Mouse (Mus musculus): ENCODE measurements around the gene Fgfr2. TPM values are rescaled to one million over a fixed set of nuclear protein-coding genes. Genes with fewer than 3 reads are reported as not detected.
A peak's percentile ranks its signal among the peaks of the same experiment; 100 is the strongest.

The Fgfr2 gene
- polyA plus RNA-seq, 1 experiment from 2014 or later: 17.2 TPM

GRCm38 (mm10) chr7:132398487-132398886 is 724.7 kb downstream of the Fgfr2 start:
- WGBS: 71% methylated on average over 3 of the region's 3 CpGs
- no peaks in the 10 kb centered on the region for H3K27me3 ChIP-seq
- no peak for ATAC-seq (replicated peaks; ENCODE audit: insufficient number of reproducible peaks, insufficient read depth, low FRiP score, low read depth)
- no peaks in the 10 kb centered on the region for H3K9me3 ChIP-seq (replicated peaks)
- H3K4me1 ChIP-seq (replicated peaks): no peaks in the 10 kb centered on the region
- no peak overlapping the region for H3K4me2 ChIP-seq
- no peak overlapping the region for H3K9ac ChIP-seq
- no peak overlapping the region for H3K4me3 ChIP-seq
- no peak overlapping the region for H3K27ac ChIP-seq
- no peaks in the 10 kb centered on the region for H3K36me3 ChIP-seq

- WGBS: 41% methylated on average over 7 of the region's 7 CpGs
- H3K36me3 ChIP-seq: no peaks in the 10 kb centered on the region
- no peak overlapping the region for H3K9ac ChIP-seq
- H3K4me1 ChIP-seq (replicated peaks): no peaks in the 10 kb centered on the region
- no peak overlapping the region for H3K4me3 ChIP-seq
- H3K4me2 ChIP-seq: no peak overlapping the region
- H3K9me3 ChIP-seq (replicated peaks): no peaks in the 10 kb centered on the region
- no peaks in the 10 kb centered on the region for H3K27me3 ChIP-seq
- ATAC-seq (replicated peaks; ENCODE audit: insufficient number of reproducible peaks, insufficient read depth, low FRiP score, low read depth): no peak
- no peak overlapping the region for H3K27ac ChIP-seq
These were observed 726.4 kb downstream of the Fgfr2 start for GRCm38 (mm10) chr7:132396661-132397322.

GRCm38 (mm10) chr7:132393582-132394175 is 729.5 kb downstream of the Fgfr2 start:
- H3K9ac ChIP-seq: no peak overlapping the region
- H3K4me2 ChIP-seq: no peak overlapping the region
- no peak for ATAC-seq (replicated peaks; ENCODE audit: insufficient number of reproducible peaks, insufficient read depth, low FRiP score, low read depth)
- H3K4me3 ChIP-seq: no peak overlapping the region
- H3K9me3 ChIP-seq (replicated peaks): no peaks in the 10 kb centered on the region
- H3K27me3 ChIP-seq: no peaks in the 10 kb centered on the region
- no peaks in the 10 kb centered on the region for H3K36me3 ChIP-seq
- H3K4me1 ChIP-seq (replicated peaks): peaks cover 13% of the 10 kb centered on the region
- no peak overlapping the region for H3K27ac ChIP-seq

- no peak for ATAC-seq (replicated peaks; ENCODE audit: insufficient number of reproducible peaks, insufficient read depth, low FRiP score, low read depth)
- Histone ChIP-seq H3K9me3 (replicated peaks) (no peaks in the 10 kb centered on the region), H3K4me3 (no peak overlapping the region), H3K4me2 (no peak overlapping the region), H3K27ac (no peak overlapping the region), H3K4me1 (replicated peaks) (peaks cover 14% of the 10 kb centered on the region), H3K36me3 (no peaks in the 10 kb centered on the region), H3K9ac (no peak overlapping the region), H3K27me3 (no peaks in the 10 kb centered on the region)
- 79% methylated on average over 5 of the region's 5 CpGs for WGBS
These were observed 730.1 kb downstream of the Fgfr2 start for GRCm38 (mm10) chr7:132393014-132393406.

GRCm38 (mm10) chr7:132392233-132393013 is 730.7 kb downstream of the Fgfr2 start:
- Histone ChIP-seq H3K4me3 (no peak overlapping the region), H3K36me3 (no peaks in the 10 kb centered on the region), H3K27ac (no peak overlapping the region), H3K4me2 (no peak overlapping the region), H3K4me1 (replicated peaks) (peaks cover 14% of the 10 kb centered on the region), H3K27me3 (no peaks in the 10 kb centered on the region), H3K9me3 (replicated peaks) (no peaks in the 10 kb centered on the region), H3K9ac (no peak overlapping the region)
- WGBS: 47% methylated on average over 13 of the region's 13 CpGs
- ATAC-seq (replicated peaks; ENCODE audit: insufficient number of reproducible peaks, insufficient read depth, low FRiP score, low read depth): no peak

GRCm38 (mm10) chr7:132389473-132389872 is 733.7 kb downstream of the Fgfr2 start:
- Histone ChIP-seq H3K4me3 (no peak overlapping the region), H3K27ac (peak overlapping the region; percentile 1; the same call in 1 of the 2 replicates), H3K27me3 (no peaks in the 10 kb centered on the region), H3K4me2 (0 out of 2 replicates have a peak overlapping the region, but pooled peaks have one; percentile 6), H3K9ac (no peak overlapping the region), H3K4me1 (replicated peaks) (peaks cover 29% of the 10 kb centered on the region), H3K36me3 (no peaks in the 10 kb centered on the region), H3K9me3 (replicated peaks) (no peaks in the 10 kb centered on the region)
- no peak for ATAC-seq (replicated peaks; ENCODE audit: insufficient number of reproducible peaks, insufficient read depth, low FRiP score, low read depth)
- 39% methylated on average over 7 of the region's 7 CpGs for WGBS

GRCm38 (mm10) chr7:132387507-132387906 is 735.6 kb downstream of the Fgfr2 start:
- H3K4me1 ChIP-seq (replicated peaks): peaks cover 29% of the 10 kb centered on the region
- WGBS: 68% methylated on average over 5 of the region's 5 CpGs

GRCm38 (mm10) chr7:132386316-132386715 is 736.8 kb downstream of the Fgfr2 start:
- no peak for ATAC-seq (replicated peaks; ENCODE audit: insufficient number of reproducible peaks, insufficient read depth, low FRiP score, low read depth)
- Histone ChIP-seq H3K9me3 (replicated peaks) (no peaks in the 10 kb centered on the region), H3K27me3 (no peaks in the 10 kb centered on the region), H3K27ac (no peak overlapping the region), H3K36me3 (no peaks in the 10 kb centered on the region), H3K4me3 (no peak overlapping the region), H3K4me1 (replicated peaks) (peaks cover 29% of the 10 kb centered on the region), H3K9ac (no peak overlapping the region), H3K4me2 (no peak overlapping the region)
- WGBS: 24% methylated on average over 8 of the region's 8 CpGs

More at GRCm38 (mm10) chr7:132387507-132387906, 735.6 kb downstream of the Fgfr2 start:
- no peak for ATAC-seq (replicated peaks; ENCODE audit: insufficient number of reproducible peaks, insufficient read depth, low FRiP score, low read depth)
- no peak overlapping the region for H3K27ac ChIP-seq
- H3K9me3 ChIP-seq (replicated peaks): no peaks in the 10 kb centered on the region
- H3K36me3 ChIP-seq: no peaks in the 10 kb centered on the region
- H3K9ac ChIP-seq: no peak overlapping the region
- no peaks in the 10 kb centered on the region for H3K27me3 ChIP-seq
- H3K4me2 ChIP-seq: no peak overlapping the region
- no peak overlapping the region for H3K4me3 ChIP-seq

GRCm38 (mm10) chr7:132385456-132386130 is 737.6 kb downstream of the Fgfr2 start:
- Histone ChIP-seq H3K9ac (no peak overlapping the region), H3K9me3 (replicated peaks) (no peaks in the 10 kb centered on the region), H3K36me3 (no peaks in the 10 kb centered on the region), H3K27ac (no peak overlapping the region), H3K4me1 (replicated peaks) (peaks cover 29% of the 10 kb centered on the region), H3K27me3 (no peaks in the 10 kb centered on the region), H3K4me3 (no peak overlapping the region), H3K4me2 (no peak overlapping the region)
- WGBS: 52% methylated on average over 7 of the region's 7 CpGs
- ATAC-seq (replicated peaks; ENCODE audit: insufficient number of reproducible peaks, insufficient read depth, low FRiP score, low read depth): no peak

- no peak overlapping the region for H3K4me2 ChIP-seq
- H3K27ac ChIP-seq: no peak overlapping the region
- H3K9ac ChIP-seq: no peak overlapping the region
- H3K36me3 ChIP-seq: no peaks in the 10 kb centered on the region
- no peak overlapping the region for H3K4me3 ChIP-seq
- 33% methylated on average over 8 of the region's 8 CpGs for WGBS
- no peaks in the 10 kb centered on the region for H3K27me3 ChIP-seq
- 0 out of 2 replicates have a peak, but pooled peaks have one; percentile 27 for ATAC-seq (replicated peaks; ENCODE audit: insufficient number of reproducible peaks, insufficient read depth, low FRiP score, low read depth)
- no peaks in the 10 kb centered on the region for H3K9me3 ChIP-seq (replicated peaks)
- peaks cover 28% of the 10 kb centered on the region for H3K4me1 ChIP-seq (replicated peaks)
These were observed 738.3 kb downstream of the Fgfr2 start for GRCm38 (mm10) chr7:132384736-132385455.
